Mouse (Mus musculus) testis, postnatal 14 days (tissue): ENCODE measurements around the gene Gas7.
A peak's percentile ranks its signal among the peaks of the same experiment; 100 is the strongest.

ENCODE experiments used
- DNase-seq: peaks from one replicate; pipeline ENCODE4 v3.0.0; 2021; ENCODE audit warnings: low spot score

Gene Gas7

DNA sequence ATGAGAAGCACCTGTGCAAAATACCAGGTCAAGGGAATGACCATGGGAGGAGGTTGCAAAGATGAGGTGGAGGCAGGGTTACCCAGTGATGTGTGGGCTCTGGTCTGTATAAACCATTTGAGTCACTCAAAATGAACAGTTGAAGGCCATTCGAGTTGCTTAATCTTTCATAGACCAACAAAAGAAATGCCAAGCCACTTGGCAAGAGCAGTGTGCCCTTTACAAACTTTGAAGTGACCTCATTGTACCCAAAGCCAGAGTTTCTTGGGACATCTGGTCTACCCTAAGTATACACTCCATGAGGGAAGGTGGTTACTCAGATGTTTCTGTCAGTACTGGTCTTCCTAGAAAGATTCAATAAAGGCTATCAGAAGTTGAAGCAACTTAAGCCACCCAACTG lies 80.5 kb downstream of the Gas7 start:
- no peak for DNase-seq

GRCm38 (mm10) chr11:67536413-67536812 lies 81.2 kb downstream of the Gas7 start:
- DNase-seq = no peak

DNA sequence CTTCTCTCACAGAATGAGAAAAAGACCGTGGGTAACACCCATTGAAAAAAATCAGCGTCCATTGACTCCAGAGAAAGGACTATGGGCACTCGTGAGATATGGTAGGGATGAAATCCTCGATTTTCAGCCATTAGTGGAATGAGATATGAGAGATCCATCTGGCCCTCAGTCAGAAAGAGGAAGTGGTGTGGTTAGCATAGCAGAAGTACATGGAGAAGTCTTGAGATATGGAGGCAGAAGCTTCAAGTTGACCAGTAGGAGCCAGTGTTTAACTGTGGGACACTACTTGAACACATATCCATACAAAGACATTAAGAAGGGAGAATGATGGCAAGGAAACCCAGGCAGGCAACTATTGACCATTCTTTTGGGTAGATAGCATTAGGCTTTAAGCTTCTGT lies 82.1 kb downstream of the Gas7 start:
- DNase-seq = no peak

DNA sequence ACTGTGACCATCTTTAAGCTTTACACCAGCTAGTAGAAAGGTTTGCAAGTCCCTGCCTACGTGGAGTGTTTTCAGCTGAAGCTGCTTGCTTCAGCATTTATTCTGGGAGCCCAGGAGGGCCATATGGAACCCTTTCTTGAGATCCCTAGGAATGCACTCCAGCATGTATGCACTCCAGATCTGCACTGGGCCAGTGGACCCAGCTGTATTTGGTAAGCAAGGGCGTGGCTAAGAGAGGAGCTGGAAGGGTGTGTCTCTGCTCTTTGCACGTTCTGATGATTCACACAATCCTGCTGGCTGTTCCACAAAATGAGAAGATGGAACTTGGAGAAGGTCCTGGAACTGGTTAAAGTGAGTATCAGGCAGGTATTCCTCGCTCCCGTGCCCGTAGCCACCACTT lies 83.3 kb downstream of the Gas7 start:
- DNase-seq = no peak

DNA sequence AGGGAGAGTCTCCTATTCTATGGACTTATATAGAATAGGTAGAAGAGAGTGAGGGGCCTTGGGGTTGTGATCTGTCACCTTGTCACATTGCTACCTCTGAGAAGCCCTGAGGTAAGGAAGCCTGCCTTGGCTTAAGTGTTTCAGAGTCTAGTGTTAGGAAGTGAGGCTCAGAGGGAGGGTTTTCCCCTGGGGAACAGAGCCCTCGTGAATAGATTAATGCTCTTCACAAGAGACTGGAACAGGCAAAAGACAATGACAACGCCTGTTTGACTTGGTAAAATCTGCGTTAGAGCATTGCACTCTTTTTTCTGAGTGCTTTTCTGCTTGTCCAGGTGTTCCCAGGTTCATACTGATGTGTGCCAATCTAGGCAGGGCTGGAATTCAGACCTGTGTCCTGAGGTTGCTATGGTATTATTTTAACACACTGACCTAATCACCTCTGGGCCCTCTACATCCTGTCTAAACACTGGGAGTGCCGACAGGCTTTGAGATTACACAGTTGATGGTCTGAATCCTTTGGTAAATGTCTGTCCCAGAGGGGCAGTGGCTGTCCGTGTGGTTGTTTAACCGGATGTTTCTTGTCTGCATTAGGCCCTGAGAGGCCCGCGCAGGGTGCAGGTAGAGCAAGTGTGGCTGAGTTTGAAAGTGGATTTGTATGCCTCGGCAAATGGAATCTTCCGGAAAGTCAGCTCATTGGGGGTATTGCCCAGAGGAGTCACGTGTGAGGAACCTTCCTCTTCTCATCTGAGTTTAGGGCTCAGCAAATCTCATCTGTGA lies 89.6 kb downstream of the Gas7 start:
- no peak for DNase-seq

DNA sequence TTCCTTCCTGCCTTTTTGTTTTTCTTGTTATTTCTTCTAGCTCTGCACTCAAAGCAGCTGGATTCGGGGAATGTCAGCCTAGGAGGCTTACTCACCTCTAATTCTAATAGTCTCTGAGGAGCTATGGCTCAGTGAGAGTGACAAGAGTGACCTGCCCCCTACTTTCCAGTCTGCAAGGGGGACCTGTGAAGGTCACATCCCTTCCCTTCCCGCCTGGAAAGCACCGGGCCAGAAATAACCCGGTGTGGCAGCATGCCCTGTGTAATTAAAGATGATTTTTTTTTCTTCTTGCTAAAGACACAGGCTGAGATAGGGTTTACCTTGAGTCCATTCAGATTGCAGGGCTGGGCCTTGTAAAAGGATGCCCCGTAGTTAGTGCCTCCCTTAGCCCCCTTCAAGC lies 91.3 kb downstream of the Gas7 start:
- DNase-seq = no peak

DNA sequence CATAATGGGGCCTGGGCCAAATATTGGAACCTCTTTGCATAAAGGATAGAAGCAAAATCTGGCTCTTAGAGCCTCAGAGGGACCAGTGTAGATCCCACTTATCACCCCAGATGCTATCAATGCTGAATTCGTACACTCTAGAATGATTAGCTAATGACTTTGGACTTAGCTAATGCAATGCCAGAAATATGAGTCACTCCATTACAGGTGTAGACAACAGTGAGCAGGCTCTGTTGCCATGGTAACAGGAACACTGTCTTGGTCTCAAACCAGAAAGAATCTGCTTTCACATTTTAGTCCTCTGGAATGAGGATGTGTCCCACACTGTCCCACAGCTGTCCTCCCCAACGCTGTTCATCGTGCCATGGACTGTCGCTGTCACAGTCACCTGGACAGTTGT lies 94.1 kb downstream of the Gas7 start:
- DNase-seq = no peak

GRCm38 (mm10) chr11:67549762-67550488 lies 94.7 kb downstream of the Gas7 start:
- no peak for DNase-seq

- no peak for DNase-seq
These were observed 97.2 kb downstream of the Gas7 start for GRCm38 (mm10) chr11:67552400-67552799.

- no peak for DNase-seq
These were observed 99.0 kb downstream of the Gas7 start for GRCm38 (mm10) chr11:67554276-67554675.

DNA sequence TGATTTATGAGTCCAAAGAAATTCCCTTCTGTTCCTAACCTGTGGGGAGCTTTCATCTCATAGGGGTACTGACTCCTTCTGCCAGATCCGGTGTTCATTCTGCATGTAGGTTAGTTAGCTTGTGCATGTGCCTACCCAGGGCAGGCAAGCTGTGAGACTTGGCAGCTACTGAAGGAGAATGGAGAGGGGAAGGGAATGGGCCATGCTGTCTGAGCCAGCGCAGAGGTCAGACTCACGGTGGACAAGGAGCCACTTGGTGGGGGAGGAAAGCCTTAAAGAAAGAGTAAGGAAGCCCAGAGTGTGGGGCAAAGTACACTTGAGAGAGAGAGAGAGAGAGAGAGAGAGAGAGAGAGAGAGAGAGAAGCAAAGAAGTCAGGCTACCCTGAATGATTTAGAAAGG lies 101.1 kb downstream of the Gas7 start:
- DNase-seq = no peak

GRCm38 (mm10) chr11:67558772-67559448 lies 103.7 kb downstream of the Gas7 start:
- DNase-seq = no peak

GRCm38 (mm10) chr11:67559522-67559921 lies 104.3 kb downstream of the Gas7 start:
- no peak for DNase-seq

DNA sequence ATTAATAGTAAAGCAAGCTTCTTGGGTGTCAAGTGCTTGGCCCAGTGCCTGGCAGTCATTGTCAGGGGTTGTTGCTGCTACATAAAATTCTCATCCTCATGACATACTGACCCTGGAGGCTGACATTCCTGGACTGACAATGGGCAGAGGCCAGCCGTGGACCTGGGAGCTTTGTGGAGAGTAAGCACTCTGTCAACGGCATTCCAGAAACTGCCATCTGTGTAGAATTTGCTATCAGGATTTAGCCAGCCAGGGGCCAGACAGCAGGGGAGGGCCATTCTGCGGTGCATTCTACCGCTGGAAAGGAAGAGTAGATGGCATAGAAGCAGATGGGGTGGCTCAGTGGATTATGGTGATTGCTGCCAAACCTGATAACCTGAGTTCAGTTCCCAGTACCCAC lies 106.4 kb downstream of the Gas7 start:
- no peak for DNase-seq

DNA sequence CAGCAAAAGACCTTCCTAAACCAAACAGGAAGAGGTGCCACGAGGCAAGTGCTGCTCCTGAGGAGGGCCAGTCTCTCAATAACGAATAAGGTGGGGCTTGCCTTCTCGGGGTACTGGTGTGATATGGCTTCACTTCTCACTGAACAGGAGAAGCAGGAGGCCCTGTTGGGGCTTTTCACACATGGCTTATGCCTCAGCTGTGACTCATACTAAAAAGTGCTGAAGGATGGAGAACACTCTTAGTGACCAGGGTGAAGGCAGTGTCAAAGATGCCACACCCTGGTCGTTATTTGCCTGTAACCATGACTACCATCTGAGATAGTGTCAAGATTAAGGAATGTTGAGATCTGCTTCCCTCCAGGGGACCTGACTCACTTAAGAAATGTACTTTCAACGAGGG lies 107.9 kb downstream of the Gas7 start:
- no peak for DNase-seq

- no peak for DNase-seq
These were observed 108.9 kb downstream of the Gas7 start for GRCm38 (mm10) chr11:67564003-67564637.

DNA sequence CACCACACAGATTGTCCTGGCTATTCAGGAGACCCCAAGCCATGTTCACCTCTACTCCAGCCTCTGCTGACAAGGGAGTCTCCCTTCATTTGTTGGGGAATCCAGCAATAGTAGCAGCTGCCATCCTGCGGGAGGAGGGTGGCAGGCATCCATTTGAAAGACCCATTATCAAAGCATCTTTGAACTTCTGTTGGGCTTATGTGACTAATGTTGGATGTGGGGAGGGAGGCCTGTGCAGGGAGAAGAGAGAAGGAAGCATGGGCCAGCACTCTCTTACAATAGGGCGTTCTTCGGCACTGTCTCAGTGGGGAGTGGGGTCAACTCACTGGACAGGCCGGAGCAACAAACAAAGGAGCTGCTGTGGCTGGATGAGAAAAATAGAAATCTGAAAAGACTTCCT lies 110.3 kb downstream of the Gas7 start:
- no peak for DNase-seq

GRCm38 (mm10) chr11:67566704-67567103 lies 111.5 kb downstream of the Gas7 start:
- no peak for DNase-seq

DNA sequence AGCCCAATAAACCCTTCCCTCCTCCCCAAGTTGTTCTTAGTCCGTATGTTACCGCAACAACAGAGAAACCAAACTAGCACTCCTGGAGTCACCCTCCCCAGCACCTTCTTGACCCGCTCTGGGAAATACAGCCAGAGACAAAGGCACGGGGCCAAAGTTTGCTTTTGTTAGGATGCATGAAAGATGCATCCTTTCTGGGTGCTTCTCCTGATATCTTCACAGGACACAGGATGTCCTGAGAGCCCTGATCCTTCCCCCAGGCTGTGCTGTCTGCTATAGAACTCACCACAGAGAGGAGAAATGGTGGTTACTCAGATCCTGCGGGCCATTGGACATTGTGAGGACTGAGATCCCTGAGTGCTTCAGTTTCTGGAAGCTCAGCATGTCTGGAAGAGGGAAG lies 111.9 kb downstream of the Gas7 start:
- no peak for DNase-seq

GRCm38 (mm10) chr11:67567991-67568390 lies 112.8 kb downstream of the Gas7 start:
- no peak for DNase-seq

DNA sequence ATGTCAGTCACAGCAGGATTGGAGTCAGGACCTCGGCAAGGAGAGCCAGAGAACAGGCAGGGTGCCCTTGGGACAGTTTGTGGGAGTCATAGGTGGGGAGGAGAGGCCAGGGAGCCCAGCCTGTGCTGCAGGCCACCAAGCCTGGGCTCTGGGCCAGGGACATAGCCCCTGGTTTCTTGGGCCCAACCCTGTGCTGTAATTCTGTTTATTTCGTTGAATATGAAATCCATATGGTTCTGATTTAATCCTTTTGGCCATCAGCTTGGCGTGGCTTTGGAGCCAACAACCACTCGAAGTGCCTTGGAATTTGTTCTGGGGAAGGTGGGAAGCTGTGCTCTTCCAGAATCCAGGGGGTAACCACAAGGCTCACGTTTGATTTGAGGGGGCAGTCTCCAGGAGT lies 113.6 kb downstream of the Gas7 start:
- DNase-seq = no peak

GRCm38 (mm10) chr11:67570947-67571346 lies 115.7 kb downstream of the Gas7 start:
- DNase-seq = peak; percentile 21

GRCm38 (mm10) chr11:67574344-67574743 lies 119.1 kb downstream of the Gas7 start:
- DNase-seq = no peak
